Mouse (Mus musculus) thymus, postnatal 4 days (tissue): ENCODE results near the gene Alg9.

Experiments used
- DNase-seq: peaks from one replicate; pipeline ENCODE4 v3.0.0; 2021

Gene Alg9

GRCm38 (mm10) chr9:50889964-50890363 is 115.1 kb downstream of the Alg9 start:
- DNase-seq = no peak

GRCm38 (mm10) chr9:50890494-50891090 is 115.8 kb downstream of the Alg9 start:
- DNase-seq = no peak
